Mouse (Mus musculus): ENCODE data around the gene Vmn1r125. TPM values are rescaled to one million over a fixed set of nuclear protein-coding genes. Genes with fewer than 3 reads are reported as not detected.
"Not testable (repeated sequence)": the region's sequence is repeated elsewhere in the genome, so short reads cannot be mapped to it uniquely, and the experiment has no call there.

The Vmn1r125 gene
- not detected in 2 replicates for polyA plus RNA-seq (2016; fragmentation: Nextera tagmentation; extraction: Ambion mirVana)

GRCm38 (mm10) chr7:21271879-21272278 is at the start of gene Vmn1r125:
TSS of gene Vmn1r125 (plus strand) at chr7:21272179.
- not testable (repeated sequence) for H3K27me3 ChIP-seq; H3K9ac ChIP-seq; H3K4me2 ChIP-seq (replicated peaks); H3K27ac ChIP-seq; H3K9me3 ChIP-seq (replicated peaks); H3K4me3 ChIP-seq; H3K36me3 ChIP-seq; H3K4me1 ChIP-seq; ATAC-seq (ENCODE audit: low FRiP score)
- WGBS, result 64% methylated on average over 3 of the region's 3 CpGs

GRCm38 (mm10) chr7:21260517-21260916 is 11.5 kb upstream of the Vmn1r125 start, which contains the start of gene Vmn1r124:
TSS of gene Vmn1r124 (minus strand) at chr7:21260617.
- not testable (repeated sequence) for H3K4me1 ChIP-seq; H3K4me3 ChIP-seq; H3K9me3 ChIP-seq (replicated peaks); H3K4me2 ChIP-seq (replicated peaks); H3K27me3 ChIP-seq; H3K27ac ChIP-seq; H3K36me3 ChIP-seq; H3K9ac ChIP-seq; ATAC-seq (ENCODE audit: low FRiP score)
- 77% methylated on average over 4 of the region's 4 CpGs for WGBS

- not testable (repeated sequence) for H3K27me3 ChIP-seq; H3K4me3 ChIP-seq; H3K4me1 ChIP-seq; H3K9ac ChIP-seq; H3K4me2 ChIP-seq (replicated peaks); H3K36me3 ChIP-seq; H3K27ac ChIP-seq; ATAC-seq (ENCODE audit: low FRiP score); H3K9me3 ChIP-seq (replicated peaks)
- WGBS, result no CpG with 5 or more reads among the region's 5 CpGs
Measured at GRCm38 (mm10) chr7:21301367-21301766, 29.4 kb downstream of the Vmn1r125 start, which contains the start of gene Vmn1r126. TSS of gene Vmn1r126 (minus strand) at chr7:21301467.

- not testable (repeated sequence) for H3K27me3 ChIP-seq; H3K4me2 ChIP-seq (replicated peaks); ATAC-seq (ENCODE audit: low FRiP score); H3K36me3 ChIP-seq; H3K4me1 ChIP-seq; H3K9ac ChIP-seq; H3K4me3 ChIP-seq; H3K27ac ChIP-seq; H3K9me3 ChIP-seq (replicated peaks)
- WGBS, result no CpG with 5 or more reads among the region's 3 CpGs
Measured at GRCm38 (mm10) chr7:21319761-21320160, 47.8 kb downstream of the Vmn1r125 start, which contains the start of gene Vmn1r127. TSS of gene Vmn1r127 (minus strand) at chr7:21319861.

Other genes starting within 250 kb of the Vmn1r125 start
- gene Vmn1r120, start 218.4 kb upstream of the Vmn1r125 start, polyA plus RNA-seq (2016; fragmentation: Nextera tagmentation; extraction: Ambion mirVana), result not detected in 2 replicates
- gene Vmn1r121, start 173.7 kb upstream of the Vmn1r125 start, polyA plus RNA-seq (2016; fragmentation: Nextera tagmentation; extraction: Ambion mirVana), result not detected in 2 replicates
- gene Vmn1r122, start 138.1 kb upstream of the Vmn1r125 start, polyA plus RNA-seq (2016; fragmentation: Nextera tagmentation; extraction: Ambion mirVana), result not detected in 2 replicates
- not detected in 2 replicates for gene Vmn1r123, start 110.0 kb upstream of the Vmn1r125 start, polyA plus RNA-seq (2016; fragmentation: Nextera tagmentation; extraction: Ambion mirVana)
- not detected in 2 replicates for gene Gm5157, start 81.8 kb upstream of the Vmn1r125 start, polyA plus RNA-seq (2016; fragmentation: Nextera tagmentation; extraction: Ambion mirVana)
- gene Vmn1r124, start 11.6 kb upstream of the Vmn1r125 start, polyA plus RNA-seq (2016; fragmentation: Nextera tagmentation; extraction: Ambion mirVana), result not detected in 2 replicates
- gene Vmn1r126, start 29.3 kb downstream of the Vmn1r125 start, polyA plus RNA-seq (2016; fragmentation: Nextera tagmentation; extraction: Ambion mirVana), result not detected in 2 replicates
- not detected in 2 replicates for gene Vmn1r127, start 47.7 kb downstream of the Vmn1r125 start, polyA plus RNA-seq (2016; fragmentation: Nextera tagmentation; extraction: Ambion mirVana)
- not detected in 2 replicates for gene Vmn1r128, start 77.2 kb downstream of the Vmn1r125 start, polyA plus RNA-seq (2016; fragmentation: Nextera tagmentation; extraction: Ambion mirVana)
- gene Vmn1r129, start 89.1 kb downstream of the Vmn1r125 start, polyA plus RNA-seq (2016; fragmentation: Nextera tagmentation; extraction: Ambion mirVana), result not detected in 2 replicates
- not detected in 2 replicates for gene Gm6882, start 160.6 kb downstream of the Vmn1r125 start, polyA plus RNA-seq (2016; fragmentation: Nextera tagmentation; extraction: Ambion mirVana)
- gene Vmn1r130, start 239.6 kb downstream of the Vmn1r125 start, polyA plus RNA-seq (2016; fragmentation: Nextera tagmentation; extraction: Ambion mirVana), result not detected in 2 replicates